Mouse (Mus musculus) embryonic facial prominence, embryonic 15.5 days (tissue): ENCODE measurements at regions not wholly inside any gene's neighbourhood (a gene's known extent, or its start where the extent isn't known, plus 50 kb on each side); places are given as distances from the start of the nearest gene placed in this dataset.
"Not testable (repeated sequence)": the region's sequence is repeated elsewhere in the genome, so short reads cannot be mapped to it uniquely, and the experiment has no call there.

Experiments used
- ATAC-seq: fragments of 200-750 bp; cut with Nextera tagmentation; 2 replicates; pipeline ENCODE4 v1.8.0; 2017; ENCODE audit warnings: low read depth, moderate TSS enrichment; ENCODE audit not compliant: insufficient number of reproducible peaks, low FRiP score, low TSS enrichment
- H3K27ac ChIP-seq: fragments of 300-500 bp; sonication (generic); replicated peaks from 2 replicates; pipeline ENCODE4 v1.5.1; 2015; ENCODE audit warnings: mild to moderate bottlenecking, inconsistent platforms
- H3K27me3 ChIP-seq: fragments of 300-500 bp; sonication (generic); 2 replicates; pipeline ENCODE4 v1.6.1; 2015; ENCODE audit warnings: inconsistent platforms
- H3K36me3 ChIP-seq: fragments of 300-500 bp; sonication (generic); 2 replicates; pipeline ENCODE4 v1.6.1; 2015; ENCODE audit warnings: mild to moderate bottlenecking, inconsistent platforms
- H3K4me1 ChIP-seq: fragments of 300-500 bp; sonication (generic); 2 replicates; pipeline ENCODE4 v1.6.1; 2015; ENCODE audit warnings: inconsistent platforms
- H3K4me2 ChIP-seq: fragments of 300-500 bp; sonication (generic); replicated peaks from 2 replicates; pipeline ENCODE4 v1.6.1; 2015; ENCODE audit warnings: mild to moderate bottlenecking, inconsistent platforms
- H3K4me3 ChIP-seq: fragments of 300-500 bp; sonication (generic); replicated peaks from 2 replicates; pipeline ENCODE4 v1.5.1; 2015; ENCODE audit warnings: mild to moderate bottlenecking, inconsistent platforms
- H3K9ac ChIP-seq: fragments of 300-500 bp; sonication (generic); 2 replicates; pipeline ENCODE4 v1.6.1; 2015; ENCODE audit warnings: inconsistent platforms
- H3K9me3 ChIP-seq: fragments of 300-500 bp; sonication (generic); replicated peaks from 2 replicates; pipeline ENCODE4 v1.6.1; 2016; ENCODE audit warnings: inconsistent platforms
- WGBS: fragments of 180-500 bp; shearing (Covaris S2); methylation state at CpG from one replicate; pipeline ENCODE4 v1.1.7; 2015; 5-methylcytosine and 5-hydroxymethylcytosine counted together

- H3K27ac ChIP-seq, result peak overlapping the region; percentile 69; the same call in 1 of the 2 replicates
- peak; percentile 81 for ATAC-seq
- H3K4me3 ChIP-seq, H3K27me3 ChIP-seq, H3K9me3 ChIP-seq, H3K4me1 ChIP-seq, H3K36me3 ChIP-seq, H3K9ac ChIP-seq, H3K4me2 ChIP-seq: not testable (repeated sequence)
- WGBS, result 10% methylated on average over 2 of the region's 2 CpGs
Observed at GRCm38 (mm10) chrX:103532620-103533199, 97.7 kb upstream of the Zcchc13 start.

GRCm38 (mm10) chrX:103533306-103533705 lies 97.1 kb upstream of the Zcchc13 start:
- no peaks in the 10 kb centered on the region for H3K9me3 ChIP-seq
- no peak overlapping the region for H3K4me2 ChIP-seq
- no peak overlapping the region for H3K4me3 ChIP-seq
- no peak overlapping the region for H3K9ac ChIP-seq
- 8% methylated on average over 11 of the region's 11 CpGs for whole genome bisulfite sequencing
- peak; percentile 77 for ATAC-seq
- no peaks in the 10 kb centered on the region for H3K27me3 ChIP-seq
- H3K27ac ChIP-seq, result peak overlapping the region; percentile 69
- peaks cover 6% of the 10 kb centered on the region; the same call in 1 of the 2 replicates for H3K4me1 ChIP-seq
- H3K36me3 ChIP-seq, result no peaks in the 10 kb centered on the region

GRCm38 (mm10) chrX:103533831-103534230 lies 96.6 kb upstream of the Zcchc13 start:
- peak overlapping the region; percentile 69 for H3K27ac ChIP-seq
- no peak for ATAC-seq

GRCm38 (mm10) chrX:103546490-103547202 lies 83.7 kb upstream of the Zcchc13 start:
- no peak overlapping the region for H3K27ac ChIP-seq
- no peak overlapping the region for H3K4me3 ChIP-seq
- no peaks in the 10 kb centered on the region for H3K36me3 ChIP-seq
- 85% methylated on average over 5 of the region's 5 CpGs for WGBS
- 0 out of 2 replicates have a peak, but pooled peaks cover 6% of the 10 kb centered on the region for H3K4me1 ChIP-seq
- H3K4me2 ChIP-seq, result no peak overlapping the region
- ATAC-seq, result no peak
- H3K27me3 ChIP-seq, result no peaks in the 10 kb centered on the region
- H3K9me3 ChIP-seq, result no peaks in the 10 kb centered on the region
- no peak overlapping the region for H3K9ac ChIP-seq

More at GRCm38 (mm10) chrX:103533831-103534230, 96.6 kb upstream of the Zcchc13 start:
- H3K9me3 ChIP-seq, result no peaks in the 10 kb centered on the region
- no peaks in the 10 kb centered on the region for H3K36me3 ChIP-seq
- H3K4me1 ChIP-seq, result peaks cover 6% of the 10 kb centered on the region; the same call in 1 of the 2 replicates
- no peaks in the 10 kb centered on the region for H3K27me3 ChIP-seq
- no peak overlapping the region for H3K9ac ChIP-seq
- no peak overlapping the region for H3K4me2 ChIP-seq
- H3K4me3 ChIP-seq, result no peak overlapping the region
- 24% methylated on average over 1 of the region's 1 CpGs for WGBS

GRCm38 (mm10) chrX:103551304-103551703 lies 79.1 kb upstream of the Zcchc13 start:
- no peak overlapping the region; the same call in 1 of the 2 replicates for H3K27ac ChIP-seq
- 61% methylated on average over 14 of the region's 14 CpGs for WGBS
- ATAC-seq, result peak; percentile 65; the same call in 1 of the 2 replicates
- H3K4me2 ChIP-seq, result no peak overlapping the region
- H3K9ac ChIP-seq, result no peak overlapping the region
- no peak overlapping the region for H3K4me3 ChIP-seq
- no peaks in the 10 kb centered on the region for H3K27me3 ChIP-seq
- peaks cover 9% of the 10 kb centered on the region; the same call in 1 of the 2 replicates for H3K4me1 ChIP-seq
- H3K9me3 ChIP-seq, result no peaks in the 10 kb centered on the region
- no peaks in the 10 kb centered on the region for H3K36me3 ChIP-seq

GRCm38 (mm10) chrX:103553196-103553595 lies 77.2 kb upstream of the Zcchc13 start:
- Histone ChIP-seq H3K9me3 (no peaks in the 10 kb centered on the region), H3K36me3 (no peaks in the 10 kb centered on the region), H3K27me3 (no peaks in the 10 kb centered on the region), H3K9ac (no peak overlapping the region), H3K4me2 (no peak overlapping the region), H3K4me3 (no peak overlapping the region), H3K4me1 (peaks cover 16% of the 10 kb centered on the region; the same call in 1 of the 2 replicates), H3K27ac (no peak overlapping the region)
- no peak for ATAC-seq
- WGBS, result 92% methylated on average over 3 of the region's 3 CpGs

GRCm38 (mm10) chrX:103553605-103554004 lies 76.8 kb upstream of the Zcchc13 start:
- Histone ChIP-seq H3K27ac (no peak overlapping the region), H3K27me3 (no peaks in the 10 kb centered on the region), H3K36me3 (no peaks in the 10 kb centered on the region), H3K9ac (no peak overlapping the region), H3K4me2 (no peak overlapping the region), H3K4me1 (peaks cover 16% of the 10 kb centered on the region; the same call in 1 of the 2 replicates), H3K9me3 (no peaks in the 10 kb centered on the region), H3K4me3 (no peak overlapping the region)
- ATAC-seq, result no peak
- 89% methylated on average over 3 of the region's 3 CpGs for WGBS

- H3K4me2 ChIP-seq, H3K36me3 ChIP-seq, H3K9me3 ChIP-seq, H3K9ac ChIP-seq, H3K27ac ChIP-seq, H3K4me3 ChIP-seq, H3K27me3 ChIP-seq: not testable (repeated sequence)
- 21% methylated on average over 5 of the region's 5 CpGs for WGBS
- H3K4me1 ChIP-seq, result peaks cover 16% of the 10 kb centered on the region; the same call in 1 of the 2 replicates
- ATAC-seq, result peak; percentile 81; the same call in 1 of the 2 replicates
Observed at GRCm38 (mm10) chrX:103555041-103555986, 75.1 kb upstream of the Zcchc13 start.

GRCm38 (mm10) chrX:103556046-103556445 lies 74.3 kb upstream of the Zcchc13 start:
- Histone ChIP-seq H3K36me3 (no peaks in the 10 kb centered on the region), H3K9me3 (no peaks in the 10 kb centered on the region), H3K27ac (no peak overlapping the region), H3K4me1 (peaks cover 11% of the 10 kb centered on the region; the same call in 1 of the 2 replicates), H3K27me3 (no peaks in the 10 kb centered on the region), H3K9ac (no peak overlapping the region), H3K4me3 (no peak overlapping the region), H3K4me2 (no peak overlapping the region)
- whole genome bisulfite sequencing, result 35% methylated on average over 4 of the region's 4 CpGs
- ATAC-seq, result no peak

GRCm38 (mm10) chrX:103556681-103557490 lies 73.5 kb upstream of the Zcchc13 start:
- Histone ChIP-seq H3K27me3 (no peaks in the 10 kb centered on the region), H3K27ac (peak overlapping the region; percentile 28; the same call in 1 of the 2 replicates), H3K4me2 (no peak overlapping the region), H3K9ac (no peak overlapping the region), H3K9me3 (no peaks in the 10 kb centered on the region), H3K4me1 (peaks cover 10% of the 10 kb centered on the region; the same call in 1 of the 2 replicates), H3K4me3 (no peak overlapping the region), H3K36me3 (no peaks in the 10 kb centered on the region)
- no peak for ATAC-seq
- 46% methylated on average over 7 of the region's 7 CpGs for WGBS
